9 mouse cellular contexts compared by ENCODE assay signal in the genomic region with DNA sequence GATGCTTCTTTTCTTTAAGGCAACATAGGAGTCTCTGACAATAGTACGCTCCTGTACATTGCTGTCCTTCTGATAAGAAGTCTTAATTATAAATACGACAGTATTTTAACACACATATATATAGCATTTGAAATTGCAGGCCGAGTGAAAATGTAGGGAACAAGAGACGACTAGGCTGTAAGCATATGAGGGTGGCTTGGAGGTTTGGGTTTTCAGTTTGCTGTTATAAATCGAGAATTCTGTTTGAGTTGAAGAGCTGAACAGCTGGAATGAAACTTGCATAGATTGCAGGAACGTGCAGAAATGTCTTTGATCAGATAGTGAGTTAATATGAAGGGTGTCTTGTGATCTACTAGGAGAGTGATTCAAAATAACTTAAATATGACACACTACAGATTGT. TPM values are rescaled to one million over a fixed set of nuclear protein-coding genes. Genes with fewer than 3 reads are reported as not detected.
DNase-seq lines count a peak whose midpoint lies in the region; ATAC-seq lines count a peak whose summit lies in the region.
"Had no signal": no experiment of that assay in that cellular context is flagged by ENCODE, and none has a peak within 500 bp of the region (broad histone marks: within the 10 kb centered on the region; RNA-seq: fewer than 3 reads in every experiment).

No protein-coding gene starts in this region.

- no peak overlapping the region for H3K9ac ChIP-seq in lung, embryonic 16.5 days (ENCODE audit: low read length)
- peak overlapping the region; percentile 33; the same call in 1 of the 2 replicates for H3K9ac ChIP-seq in hindbrain, embryonic 15.5 days
- H3K9ac ChIP-seq in neural tube, embryonic 15.5 days (replicated peaks) = no peak overlapping the region

- no peaks in the 10 kb centered on the region for H3K27me3 ChIP-seq in lung, embryonic 16.5 days (ENCODE audit: control insufficient read depth, insufficient read depth, low read depth, low read length)
- H3K27me3 ChIP-seq in hindbrain, embryonic 15.5 days = no peaks in the 10 kb centered on the region
- no peaks in the 10 kb centered on the region for H3K27me3 ChIP-seq in neural tube, embryonic 15.5 days (replicated peaks)

- no peaks in the 10 kb centered on the region for H3K9me3 ChIP-seq in lung, embryonic 16.5 days (ENCODE audit: control insufficient read depth, low read length)
- H3K9me3 ChIP-seq in hindbrain, embryonic 15.5 days = no peaks in the 10 kb centered on the region
- H3K9me3 ChIP-seq in neural tube, embryonic 15.5 days (replicated peaks) = no peaks in the 10 kb centered on the region

- no peak for ATAC-seq in CD4-positive, CD25-positive, alpha-beta regulatory T cell, adult 4 months
- ATAC-seq in lung, embryonic 16.5 days (ENCODE audit: low read depth) = no peak
- ATAC-seq in hindbrain, embryonic 15.5 days (ENCODE audit: low FRiP score, low read depth) = no peak
- ATAC-seq in neural tube, embryonic 15.5 days (ENCODE audit: low FRiP score) = no peak

- no peak overlapping the region for H3K27ac ChIP-seq in lung, embryonic 16.5 days (ENCODE audit: low read length)
- no peak overlapping the region for H3K27ac ChIP-seq in hindbrain, embryonic 15.5 days (replicated peaks)
- H3K27ac ChIP-seq in neural tube, embryonic 15.5 days (replicated peaks) = no peak overlapping the region

- DNase-seq in CD4-positive, CD25-positive, alpha-beta regulatory T cell, adult 2 months (ENCODE audit: low read depth, low spot score) = peak; percentile 22
- no peak for DNase-seq in lung, postnatal 4 days
- no peak for DNase-seq in right cerebral cortex, postnatal 10 days (ENCODE audit: low spot score in 2 of 2)
- DNase-seq in thymus, postnatal 10 days (ENCODE audit: low spot score in 2 of 2) = no peak
- DNase-seq: cerebellum, adult 11 months had no signal

- 41% methylated on average over 6 of the region's 6 CpGs for WGBS in lung, embryonic 16.5 days
- 51% methylated on average over 6 of the region's 6 CpGs for WGBS in hindbrain, embryonic 15.5 days
- WGBS in neural tube, embryonic 15.5 days = 49% methylated on average over 6 of the region's 6 CpGs

- peaks cover 4% of the 10 kb centered on the region; the same call in 1 of the 2 replicates for H3K4me1 ChIP-seq in lung, embryonic 16.5 days (replicated peaks; ENCODE audit: control insufficient read depth, insufficient read depth, low read length)
- peaks cover 12% of the 10 kb centered on the region for H3K4me1 ChIP-seq in hindbrain, embryonic 15.5 days (replicated peaks)
- peaks cover 17% of the 10 kb centered on the region for H3K4me1 ChIP-seq in neural tube, embryonic 15.5 days

- H3K4me3 ChIP-seq in lung, embryonic 16.5 days (ENCODE audit: low read length) = no peak overlapping the region
- H3K4me3 ChIP-seq in hindbrain, embryonic 15.5 days = peak overlapping the region; percentile 72
- H3K4me3 ChIP-seq in neural tube, embryonic 15.5 days (replicated peaks) = peak overlapping the region; percentile 28

- peak overlapping the region; percentile 37; the same call in 1 of the 2 replicates for H3K4me2 ChIP-seq in lung, embryonic 16.5 days (ENCODE audit: low read depth, low read length)
- peak overlapping the region; percentile 72 for H3K4me2 ChIP-seq in hindbrain, embryonic 15.5 days
- H3K4me2 ChIP-seq in neural tube, embryonic 15.5 days = peak overlapping the region; percentile 84

- H3K36me3 ChIP-seq in lung, embryonic 16.5 days (ENCODE audit: control insufficient read depth, insufficient read depth, low read length) = no peaks in the 10 kb centered on the region
- H3K36me3 ChIP-seq in hindbrain, embryonic 15.5 days = no peaks in the 10 kb centered on the region
- no peaks in the 10 kb centered on the region for H3K36me3 ChIP-seq in neural tube, embryonic 15.5 days

RNA-seq across cellular contexts. Expression of gene Fut8, which starts 2.4 kb away (rescaled TPM):
- 10 to 100 TPM; 12.3 to 15.5 TPM for polyA plus RNA-seq in CD4-positive, CD25-positive, alpha-beta regulatory T cell, adult 4 months (2017; shearing (Covaris generic))
- polyA plus RNA-seq in lung, embryonic 16.5 days (2015; fragmentation: Nextera tagmentation; extraction: Ambion mirVana) = 26.9 and 28.0 TPM in 2 replicates
- polyA plus RNA-seq in hindbrain, embryonic 15.5 days (2015; fragmentation: Nextera tagmentation; extraction: Ambion mirVana) = 65.2 and 65.6 TPM in 2 replicates
- 73.2 and 74.7 TPM in 2 replicates for polyA plus RNA-seq in neural tube, embryonic 15.5 days (2015; fragmentation: Nextera tagmentation; extraction: Ambion mirVana)
